Comparison of ENCODE assay signal across 10 mouse cellular contexts in genomic region chr9:96537615-96537919, GRCm38 (mm10). TPM values are rescaled to one million over a fixed set of nuclear protein-coding genes. Genes with fewer than 3 reads are reported as not detected.
DNase-seq lines count a peak whose midpoint lies in the region; ATAC-seq and TF ChIP-seq lines count a peak whose summit lies in the region.
"Had no signal": no experiment of that assay in that cellular context is flagged by ENCODE, and none has a peak within 500 bp of the region (broad histone marks: within the 10 kb centered on the region; RNA-seq: fewer than 3 reads in every experiment).

No protein-coding gene starts in this region.

- no peak overlapping the region for H3K4me3 ChIP-seq in heart, embryonic 13.5 days
- no peak overlapping the region for H3K4me3 ChIP-seq in lung, embryonic 14.5 days (ENCODE audit: low read depth, low read length)
- no peak overlapping the region for H3K4me3 ChIP-seq in embryonic facial prominence, embryonic 13.5 days
- H3K4me3 ChIP-seq in small intestine, adult 2 months (ENCODE audit: low read depth, low read length), result no peak overlapping the region

- 0 out of 2 replicates have a peak overlapping the region, but pooled peaks have one; percentile 51 for H3K27ac ChIP-seq in heart, embryonic 13.5 days (replicated peaks)
- no peak overlapping the region for H3K27ac ChIP-seq in lung, embryonic 14.5 days (ENCODE audit: low read depth)
- H3K27ac ChIP-seq in embryonic facial prominence, embryonic 13.5 days, result no peak overlapping the region; the same call in 1 of the 2 replicates
- no peak overlapping the region for H3K27ac ChIP-seq in small intestine, adult 2 months (ENCODE audit: insufficient read depth, low read depth, low read length)

- TF ChIP-seq POLR2A in small intestine, adult 2 months (IDR thresholded peaks at IDR 0.05; ENCODE audit: low read depth, low read length), result 0 out of 2 replicates have a peak, but pooled peaks have one; percentile 3

- TF ChIP-seq CTCF in lung, embryonic 14.5 days (IDR thresholded peaks at IDR 0.05; ENCODE audit: low read depth), result no peak
- TF ChIP-seq CTCF in small intestine, adult 2 months (IDR thresholded peaks at IDR 0.05; ENCODE audit: extremely low read depth, insufficient read length, insufficient replicate concordance, low read depth, low read length), result no peak

- H3K4me1 ChIP-seq in heart, embryonic 13.5 days, result peaks cover 17% of the 10 kb centered on the region
- H3K4me1 ChIP-seq in lung, embryonic 14.5 days (ENCODE audit: insufficient read depth), result peaks cover 2% of the 10 kb centered on the region; the same call in 1 of the 2 replicates
- peaks cover 12% of the 10 kb centered on the region for H3K4me1 ChIP-seq in embryonic facial prominence, embryonic 13.5 days
- peaks cover 8% of the 10 kb centered on the region; the same call in 1 of the 2 replicates for H3K4me1 ChIP-seq in small intestine, adult 2 months (ENCODE audit: control insufficient read depth, insufficient read depth, insufficient read length, low read length)

- H3K27me3 ChIP-seq in heart, embryonic 13.5 days (replicated peaks), result no peaks in the 10 kb centered on the region
- no peaks in the 10 kb centered on the region for H3K27me3 ChIP-seq in lung, embryonic 14.5 days (ENCODE audit: insufficient read depth, low read length)
- H3K27me3 ChIP-seq in embryonic facial prominence, embryonic 13.5 days, result no peaks in the 10 kb centered on the region
- H3K27me3 ChIP-seq in small intestine, adult 2 months (ENCODE audit: control insufficient read depth, insufficient read depth, low read length), result no peaks in the 10 kb centered on the region

- H3K9me3 ChIP-seq in heart, embryonic 13.5 days, result no peaks in the 10 kb centered on the region
- no peaks in the 10 kb centered on the region for H3K9me3 ChIP-seq in lung, embryonic 14.5 days (ENCODE audit: low read depth, low read length)
- H3K9me3 ChIP-seq in embryonic facial prominence, embryonic 13.5 days, result no peaks in the 10 kb centered on the region

- H3K4me2 ChIP-seq in heart, embryonic 13.5 days, result peak overlapping the region; percentile 76
- peak overlapping the region; percentile 68 for H3K4me2 ChIP-seq in lung, embryonic 14.5 days
- H3K4me2 ChIP-seq in embryonic facial prominence, embryonic 13.5 days, result peak overlapping the region; percentile 70

- H3K9ac ChIP-seq in heart, embryonic 13.5 days, result no peak overlapping the region
- no peak overlapping the region for H3K9ac ChIP-seq in lung, embryonic 14.5 days
- H3K9ac ChIP-seq in embryonic facial prominence, embryonic 13.5 days, result no peak overlapping the region

- ATAC-seq in heart, embryonic 13.5 days (ENCODE audit: extremely low read depth, insufficient number of reproducible peaks, low FRiP score, low TSS enrichment), result no peak
- no peak for ATAC-seq in lung, embryonic 14.5 days (ENCODE audit: insufficient read depth)
- ATAC-seq in embryonic facial prominence, embryonic 13.5 days (ENCODE audit: insufficient number of reproducible peaks, insufficient read depth, low FRiP score, low TSS enrichment, low read depth), result no peak

- 90% methylated on average over 6 of the region's 6 CpGs for WGBS in heart, embryonic 13.5 days
- 86% methylated on average over 6 of the region's 6 CpGs for WGBS in lung, embryonic 14.5 days
- WGBS in embryonic facial prominence, embryonic 13.5 days, result 86% methylated on average over 6 of the region's 6 CpGs
- 96% methylated on average over 6 of the region's 6 CpGs for WGBS in small intestine, adult 2 months

- DNase-seq in heart, adult 9 months (ENCODE audit: low spot score in 2 of 2), result no peak
- no peak for DNase-seq in lung, embryonic 14.5 days
- DNase-seq in lung, postnatal 25 days (ENCODE audit: low spot score), result no peak
- no peak for DNase-seq in adrenal gland, postnatal 25 days
- DNase-seq in urinary bladder, postnatal 36 days (ENCODE audit: low spot score in 2 of 2), result no peak
- DNase-seq: gastrocnemius, postnatal 14 days; lung, postnatal 36 days had no signal

- peaks cover 20% of the 10 kb centered on the region for H3K36me3 ChIP-seq in heart, embryonic 13.5 days
- H3K36me3 ChIP-seq in lung, embryonic 14.5 days (ENCODE audit: insufficient read depth), result peaks cover 13% of the 10 kb centered on the region; the same call in 1 of the 2 replicates
- H3K36me3 ChIP-seq in embryonic facial prominence, embryonic 13.5 days, result peaks cover 13% of the 10 kb centered on the region
- H3K36me3 ChIP-seq in small intestine, adult 2 months (ENCODE audit: control insufficient read depth, insufficient read depth, low read length), result peaks cover 14% of the 10 kb centered on the region

RNA-seq across cellular contexts. Expression of gene Gm28729, which starts 12.5 kb away (rescaled TPM):
- polyA plus RNA-seq in heart, embryonic 13.5 days (2015; fragmentation: Nextera tagmentation; extraction: Ambion mirVana), result not detected in 2 replicates
- polyA plus RNA-seq in lung, embryonic 14.5 days (2014; fragmentation: Nextera tagmentation; extraction: Ambion mirVana), result not detected in 2 replicates
- polyA plus RNA-seq in embryonic facial prominence, embryonic 13.5 days (2015; fragmentation: Nextera tagmentation; extraction: Ambion mirVana), result not detected in 2 replicates
- polyA plus RNA-seq in small intestine, adult 2 months (2012; rRNA removed), result 0.08 TPM in 1 of 2 replicates, not detected in the other
- total RNA-seq in adrenal gland, postnatal 25 days (2021), result not detected in 2 replicates

RNA-seq across cellular contexts. Expression of gene Rnf7, which starts 59.1 kb away (rescaled TPM):
- polyA plus RNA-seq in heart, embryonic 13.5 days (2015; fragmentation: Nextera tagmentation; extraction: Ambion mirVana), result 208 and 243 TPM in 2 replicates
- 242 and 260 TPM in 2 replicates for polyA plus RNA-seq in lung, embryonic 14.5 days (2014; fragmentation: Nextera tagmentation; extraction: Ambion mirVana)
- polyA plus RNA-seq in embryonic facial prominence, embryonic 13.5 days (2015; fragmentation: Nextera tagmentation; extraction: Ambion mirVana), result 233 and 242 TPM in 2 replicates
- polyA plus RNA-seq in small intestine, adult 2 months (2012; rRNA removed), result 34.5 and 65.7 TPM in 2 replicates
- total RNA-seq in adrenal gland, postnatal 25 days (2021), result 63.1 and 68.2 TPM in 2 replicates
